Mouse (Mus musculus) ES-Bruce4 (cell line): ENCODE results near the gene Dolk.

Experiments
- CTCF ChIP-seq: IDR thresholded peaks from one replicate; pipeline ENCODE4 v1.8.1; 2011; ENCODE audit warnings: low read depth, low read length
- EP300 ChIP-seq: IDR thresholded peaks from 2 replicates; pipeline ENCODE4 v1.6.1; 2011; ENCODE audit warnings: low read depth, low read length; ENCODE audit not compliant: insufficient read depth

DNA sequence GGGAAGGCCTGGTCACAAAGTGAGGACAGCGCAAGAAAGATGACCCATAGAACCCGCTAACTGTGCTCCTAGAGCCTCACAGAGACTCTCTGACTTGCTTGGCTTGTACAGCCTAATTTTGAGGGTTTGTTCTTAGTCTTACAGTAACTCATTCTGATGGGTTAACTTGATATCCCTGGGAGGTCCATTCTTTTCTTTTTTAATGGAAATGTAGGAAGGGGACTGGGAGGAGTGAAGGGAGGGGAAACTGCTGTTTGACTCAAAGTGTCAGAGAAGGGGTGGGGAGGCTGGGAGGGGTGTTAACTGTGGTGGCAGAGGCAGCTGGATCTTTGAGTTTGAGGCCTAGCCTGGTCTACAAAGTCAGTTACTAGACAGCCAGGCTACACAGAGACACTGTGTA, 49.2 kb upstream of the Dolk start:
- no peak for TF ChIP-seq CTCF
- TF ChIP-seq EP300: 0 out of 2 replicates have a peak, but pooled peaks have one; percentile 26
